Mouse (Mus musculus) monocyte, adult 2 months (primary cell): Measurements from ENCODE around the gene Slc24a1.

Experiments used
- DNase-seq, 2 experiments: peaks; one replicate each; pipeline ENCODE4 v3.0.0; 2022; ENCODE audit warnings: low spot score in 2 of 2, low read depth in 1 of 2

The Slc24a1 gene

DNA sequence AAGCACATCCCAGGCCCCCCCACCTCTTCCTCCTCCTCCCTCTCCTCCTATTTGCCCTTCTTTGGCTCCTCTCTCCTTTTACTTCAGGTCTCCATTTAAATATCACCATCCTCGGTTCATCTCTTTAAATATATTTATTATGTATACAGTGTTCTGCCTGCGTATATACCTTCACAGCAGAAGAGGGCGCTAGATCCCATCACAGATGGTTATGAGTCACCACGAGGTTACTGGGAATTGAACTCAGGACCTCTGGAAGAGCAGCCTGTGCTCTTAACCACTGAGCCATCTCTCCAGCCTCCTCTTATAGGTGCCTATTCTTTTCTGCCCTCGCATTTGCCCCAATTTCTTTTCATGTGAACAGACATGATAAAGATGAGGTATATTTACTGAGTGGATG is 13.9 kb downstream of the Slc24a1 start:
- DNase-seq, result no peak

DNA sequence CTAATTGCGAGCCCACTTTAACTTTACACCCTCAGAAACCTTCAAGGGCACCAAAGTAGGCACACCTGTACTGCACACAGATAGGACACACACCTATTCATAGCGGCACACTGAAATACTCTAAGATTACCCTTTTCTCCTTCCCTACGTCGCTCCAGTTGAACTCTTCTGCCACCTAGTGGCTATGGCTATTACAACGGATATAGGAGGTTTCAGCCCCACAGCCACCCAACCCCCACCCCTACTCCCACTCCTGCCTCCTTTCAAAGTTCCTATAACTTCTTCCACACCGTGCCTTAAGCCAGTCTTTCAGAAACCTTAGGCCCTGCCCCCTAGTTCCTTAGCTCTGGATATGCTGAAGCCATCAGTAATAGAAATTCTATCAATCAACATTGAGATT is 14.9 kb downstream of the Slc24a1 start:
- DNase-seq, result peak in 1 of 2 experiments; percentile 23

DNA sequence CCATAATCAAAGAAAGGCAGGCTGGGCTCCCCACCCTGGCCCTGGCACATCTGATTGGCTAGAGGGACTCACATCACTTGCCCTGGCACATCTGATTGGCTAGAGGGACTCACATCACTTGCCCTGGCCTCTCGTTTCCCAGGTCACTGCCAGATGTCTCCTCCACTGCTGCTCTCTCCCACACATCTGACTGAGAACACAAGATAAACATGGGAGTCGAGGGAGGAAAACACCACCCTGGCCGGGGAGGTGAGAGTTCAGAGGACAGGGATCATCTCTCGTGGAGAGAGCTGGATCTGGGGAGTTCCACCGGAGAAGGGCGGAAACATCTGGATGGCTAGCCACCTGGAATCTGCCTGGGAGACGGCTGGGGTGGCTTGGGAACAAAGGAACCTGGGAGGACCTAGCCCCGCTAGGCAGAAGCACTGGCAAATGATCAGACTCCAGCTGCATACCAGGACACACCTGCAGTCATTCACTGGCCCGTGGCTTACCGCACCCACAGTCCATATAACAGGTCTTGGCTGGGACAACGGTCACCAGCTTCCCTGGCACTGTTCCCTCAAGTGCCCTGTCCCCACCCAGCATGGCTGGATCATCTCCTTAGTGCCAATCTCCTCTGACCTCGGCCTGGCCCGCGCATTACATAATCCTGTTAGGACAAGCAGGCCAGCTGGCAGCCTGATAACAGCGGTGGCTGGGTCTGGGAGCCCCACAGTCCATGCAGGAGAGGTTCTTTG is 17.2 kb downstream of the Slc24a1 start:
- no peak for DNase-seq

DNA sequence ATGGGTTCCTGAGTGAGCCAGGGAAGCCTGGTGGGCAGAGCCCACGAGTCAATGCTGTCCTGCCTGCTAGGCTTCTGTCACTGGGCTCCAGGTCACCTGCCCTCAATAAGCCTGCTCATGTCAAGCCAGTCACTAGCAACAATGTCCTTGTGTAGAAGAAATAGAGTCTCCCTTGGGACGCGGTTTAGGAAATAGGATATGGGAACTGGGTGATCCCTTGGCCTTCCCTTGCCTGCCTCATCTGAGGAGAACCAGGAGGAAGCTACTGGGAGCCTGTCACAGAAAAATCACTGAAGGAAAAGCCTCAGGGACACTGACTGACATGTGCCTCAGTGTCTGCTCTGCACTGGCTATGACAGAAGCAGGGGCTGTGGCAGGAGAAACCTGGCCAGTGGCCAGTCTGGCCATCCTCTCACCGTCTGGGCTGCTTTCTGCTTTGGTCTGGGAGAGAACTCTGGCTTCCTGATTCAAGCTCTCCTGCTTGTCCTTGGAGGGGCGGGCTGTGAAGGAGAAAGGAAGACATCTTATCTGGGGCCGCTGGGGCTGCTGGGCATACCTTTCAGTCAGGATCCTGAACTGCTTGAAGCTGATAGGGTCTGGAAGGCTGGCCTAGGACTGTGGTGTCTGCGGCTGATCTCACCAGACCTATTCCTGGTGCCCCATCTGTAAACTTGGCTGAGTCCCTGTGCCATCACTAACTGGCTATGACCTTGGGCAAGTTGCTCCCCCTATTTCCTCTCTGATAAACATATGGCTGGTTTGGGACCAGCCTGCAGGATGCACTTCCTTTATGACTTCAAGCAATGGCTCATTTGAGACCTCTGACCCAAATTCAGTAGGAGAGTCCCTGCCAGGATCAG is 19.4 kb downstream of the Slc24a1 start:
- DNase-seq, result no peak

DNA sequence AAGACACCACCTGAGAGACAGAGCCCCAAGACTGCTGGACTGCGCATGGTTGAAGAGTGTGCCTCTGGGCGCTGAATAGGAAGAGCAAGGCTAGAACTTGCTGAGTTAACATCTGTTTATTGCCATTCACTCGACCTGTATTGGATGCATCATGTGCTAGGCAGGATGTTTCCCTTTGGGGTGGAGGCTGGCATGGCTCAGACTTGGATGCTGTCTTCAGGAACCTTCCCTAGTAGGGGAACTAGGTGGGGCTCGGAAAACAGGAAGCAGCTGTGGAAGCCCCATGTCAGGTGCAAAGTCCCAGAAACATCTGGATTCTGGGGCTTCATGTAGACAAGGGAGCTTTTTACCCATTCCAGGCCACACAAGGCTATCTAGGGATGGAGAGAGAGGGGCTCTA is 21.2 kb downstream of the Slc24a1 start:
- DNase-seq, result no peak

DNA sequence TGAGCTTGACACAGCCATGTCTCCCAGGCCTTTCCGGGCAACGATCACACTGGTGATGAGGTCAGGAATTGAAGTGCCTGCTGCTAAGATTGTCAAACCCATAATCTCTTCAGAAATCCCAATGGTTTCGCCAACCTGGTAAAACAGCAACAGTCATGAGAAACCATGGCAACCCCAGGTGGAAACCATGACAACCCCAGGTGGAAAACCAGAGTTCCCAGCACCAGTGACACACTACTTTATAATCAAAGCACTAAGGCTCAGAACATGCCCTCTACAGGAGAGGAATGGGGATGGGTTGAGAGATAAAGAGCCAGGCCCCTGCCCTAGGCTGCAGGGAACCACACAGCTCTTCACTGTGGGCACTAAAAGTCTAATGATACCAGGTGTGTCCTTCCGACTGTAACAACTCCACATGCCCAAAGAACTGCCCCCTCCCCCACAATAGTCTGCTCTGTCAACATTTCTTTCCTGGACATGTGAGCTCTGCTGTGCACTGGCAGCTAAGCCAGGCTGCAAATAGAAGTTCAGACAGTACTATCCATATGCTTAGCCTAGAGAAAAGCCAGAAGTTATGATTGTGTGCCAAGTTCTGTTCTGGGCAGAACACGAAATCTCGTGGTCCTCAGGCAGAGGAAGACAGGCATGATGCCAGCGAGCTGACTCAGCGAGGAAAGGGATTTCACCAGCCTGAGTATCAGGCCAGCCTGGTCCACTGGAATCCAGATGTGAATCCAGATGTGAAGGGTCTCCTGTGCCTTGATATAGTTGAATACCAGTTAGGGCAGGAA is 25.0 kb downstream of the Slc24a1 start:
- no peak for DNase-seq

DNA sequence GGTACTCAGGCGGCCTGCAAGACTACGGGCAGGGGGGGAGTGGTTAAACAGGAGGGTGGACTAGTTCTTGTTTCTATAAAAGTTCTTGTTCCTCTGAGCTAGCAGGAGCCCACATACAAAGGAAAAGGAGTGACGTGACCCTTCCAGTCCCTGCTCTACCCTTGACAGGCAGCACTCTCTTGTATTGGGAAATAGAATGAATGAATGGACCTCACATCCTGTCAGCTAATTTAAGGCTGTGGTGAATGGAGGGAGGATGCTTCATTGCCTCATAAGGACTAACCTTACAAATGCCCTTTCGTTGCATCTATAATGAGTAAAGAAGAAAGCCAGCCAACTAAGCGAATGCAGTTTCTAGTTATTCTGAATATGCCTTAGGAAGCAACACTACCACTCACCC is 25.6 kb downstream of the Slc24a1 start:
- DNase-seq, result peak; percentile 6 to 30

DNA sequence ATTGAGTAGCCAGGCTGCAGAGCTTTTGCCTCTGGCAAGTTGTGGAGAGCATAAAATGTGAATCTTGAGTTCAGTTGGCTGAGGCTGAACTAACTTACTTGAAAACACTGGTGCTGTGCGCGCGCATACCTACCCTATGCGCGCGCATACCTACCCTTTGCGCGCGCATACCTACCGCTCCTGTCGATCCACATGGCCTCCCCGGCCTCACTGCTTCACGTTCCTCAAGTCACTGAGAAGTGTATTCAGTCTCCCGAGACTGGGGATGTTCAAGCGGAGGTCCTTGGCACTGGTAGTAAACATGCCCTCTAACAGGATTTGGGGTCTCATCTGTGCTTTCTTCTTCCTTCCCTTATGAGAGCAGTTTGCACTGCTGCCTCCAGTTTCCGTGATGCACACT is 32.8 kb downstream of the Slc24a1 start:
- DNase-seq, result no peak

DNA sequence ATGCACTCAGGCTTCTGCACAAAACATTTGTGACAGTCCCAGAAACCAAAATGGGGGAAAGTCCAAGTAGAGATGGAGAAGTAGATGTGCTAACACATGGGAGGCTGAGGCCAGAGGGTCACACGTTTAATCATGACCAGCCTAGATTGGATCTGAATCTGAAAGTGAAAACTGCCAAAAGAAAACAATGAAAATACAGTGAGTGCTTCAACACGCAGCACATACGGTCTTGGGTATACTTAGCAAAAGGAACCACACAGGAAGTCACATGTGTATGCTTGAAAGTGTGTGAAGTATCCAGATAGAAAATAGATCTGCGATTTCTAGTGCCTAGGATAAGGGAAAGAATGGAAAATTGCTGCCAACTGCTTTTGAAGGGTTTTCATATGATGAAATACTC is 36.8 kb downstream of the Slc24a1 start:
- DNase-seq, result no peak

DNA sequence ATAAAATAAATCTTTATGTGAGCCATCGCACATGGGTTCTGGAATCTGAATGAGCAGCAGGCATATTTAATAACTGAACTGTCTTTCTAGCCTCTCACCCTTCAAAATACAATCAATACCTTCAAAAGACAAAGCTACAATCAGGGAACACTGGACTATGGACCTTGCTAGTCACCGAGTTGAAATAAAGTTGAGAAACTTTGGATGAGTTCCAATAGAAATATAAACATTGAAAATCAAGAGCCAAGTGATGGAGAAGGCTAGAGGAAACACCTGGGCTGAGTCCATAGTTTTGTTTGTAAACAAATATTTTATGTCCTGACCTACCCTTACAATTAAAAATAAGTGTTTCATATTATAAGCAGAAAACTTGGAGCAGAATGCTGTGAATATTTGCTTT is 37.4 kb downstream of the Slc24a1 start:
- no peak for DNase-seq

DNA sequence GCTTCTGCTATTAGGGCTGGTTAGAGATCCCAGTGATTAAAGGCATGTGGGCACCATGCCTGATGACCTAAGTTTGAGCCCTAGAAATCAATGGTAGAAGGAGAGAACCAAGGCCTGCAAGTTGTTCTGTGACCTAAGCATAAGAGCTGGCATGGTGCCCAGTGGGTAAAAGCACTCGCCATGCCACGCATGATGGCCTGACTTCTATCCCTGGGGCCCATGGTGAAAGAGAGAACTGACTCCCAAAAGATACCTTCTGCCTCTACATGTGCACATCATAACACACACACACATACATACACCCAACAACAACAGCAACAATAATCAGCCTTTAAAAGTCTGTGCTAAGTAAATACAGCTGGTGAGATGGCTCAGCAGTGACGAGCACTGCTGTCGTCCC is 38.0 kb downstream of the Slc24a1 start:
- DNase-seq, result no peak

DNA sequence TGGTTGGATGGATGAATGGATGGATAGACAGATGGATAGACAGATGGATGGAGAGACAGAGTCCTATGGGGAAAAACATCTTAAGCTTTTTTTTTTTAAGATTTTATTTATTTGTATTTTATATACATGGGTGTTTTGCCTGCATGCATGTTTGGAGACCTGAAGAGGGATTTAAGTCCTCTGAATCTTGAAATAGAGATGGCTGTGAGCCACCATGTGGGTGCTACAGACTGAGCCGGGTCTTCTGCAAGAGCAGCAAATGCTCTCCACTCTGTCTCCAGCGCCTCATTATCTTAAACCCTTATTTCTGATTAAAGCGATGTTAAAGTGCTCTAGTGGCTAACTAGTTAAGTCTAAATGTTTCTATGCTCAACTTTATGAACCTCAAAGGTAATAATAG is 44.0 kb downstream of the Slc24a1 start:
- no peak for DNase-seq

DNA sequence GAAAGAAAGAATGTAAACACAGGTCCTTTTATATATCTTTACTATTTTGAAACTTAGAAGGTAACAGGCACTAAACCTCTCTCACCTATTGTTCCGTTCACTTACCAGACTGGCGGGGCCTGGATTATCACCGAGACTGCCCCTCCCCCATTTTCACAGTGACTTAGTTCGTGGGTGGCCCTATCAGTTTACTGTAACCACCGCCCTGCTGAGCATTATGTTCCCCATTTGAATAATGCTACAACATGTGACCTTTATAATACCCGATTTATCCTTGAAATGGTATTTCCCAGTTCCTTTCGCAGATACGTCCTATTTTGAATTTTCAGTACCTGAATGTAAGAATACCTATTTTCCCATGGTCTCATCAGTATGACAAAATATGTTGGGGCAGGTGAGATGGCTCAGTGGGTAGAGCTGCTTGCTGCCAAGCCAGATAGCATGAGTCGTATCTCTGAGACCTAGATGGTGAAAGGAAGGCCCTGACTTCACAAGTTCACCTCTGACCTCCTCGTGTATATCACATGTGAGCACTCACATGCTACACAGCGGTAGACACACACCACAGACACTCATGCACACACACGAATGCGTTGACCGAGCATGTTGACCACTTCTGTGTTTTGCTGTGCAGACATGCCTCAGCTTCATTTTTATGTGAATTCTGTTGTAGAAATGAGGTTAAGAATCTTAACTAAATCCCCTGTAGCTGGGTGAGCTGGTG is 46.3 kb downstream of the Slc24a1 start:
- DNase-seq, result no peak

DNA sequence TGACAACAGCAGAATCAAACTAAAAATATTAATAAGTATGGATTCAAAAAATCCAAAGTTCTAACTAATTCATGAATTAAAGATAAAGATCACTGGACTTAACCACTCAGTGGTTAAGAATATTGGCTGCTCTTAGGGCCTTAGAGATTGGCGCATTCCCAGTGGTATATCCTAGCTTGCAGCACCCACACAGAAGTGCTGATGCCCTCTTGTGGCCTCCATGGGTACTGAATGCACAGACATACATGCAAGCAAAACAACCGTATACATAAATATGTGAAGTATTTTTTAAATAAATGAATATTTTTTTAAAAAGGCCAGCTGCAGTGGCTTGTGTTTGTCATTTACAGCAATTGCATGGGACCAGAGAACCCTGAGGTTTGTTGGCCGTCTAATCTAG is 48.0 kb downstream of the Slc24a1 start:
- peak in 1 of 2 experiments; percentile 32 for DNase-seq

DNA sequence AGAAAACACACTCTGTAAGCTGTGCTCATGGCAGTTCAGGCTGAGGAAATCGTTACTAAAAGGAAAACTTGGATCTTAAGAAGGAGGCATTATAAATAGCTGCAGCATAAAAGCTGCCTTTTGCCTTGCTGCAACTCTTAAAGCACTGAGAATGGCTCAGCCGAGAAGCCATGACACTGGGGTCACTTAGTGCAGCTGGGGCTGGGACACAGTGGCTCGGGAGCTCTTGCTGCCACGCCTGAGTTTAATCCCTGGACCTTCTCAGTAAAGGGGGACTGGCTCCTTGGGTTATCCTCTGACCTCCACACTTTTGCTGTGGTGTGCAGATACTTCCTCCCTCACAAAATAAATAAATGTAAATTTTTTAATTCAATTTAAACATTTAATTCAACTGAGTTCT is 48.5 kb downstream of the Slc24a1 start:
- DNase-seq, result no peak

DNA sequence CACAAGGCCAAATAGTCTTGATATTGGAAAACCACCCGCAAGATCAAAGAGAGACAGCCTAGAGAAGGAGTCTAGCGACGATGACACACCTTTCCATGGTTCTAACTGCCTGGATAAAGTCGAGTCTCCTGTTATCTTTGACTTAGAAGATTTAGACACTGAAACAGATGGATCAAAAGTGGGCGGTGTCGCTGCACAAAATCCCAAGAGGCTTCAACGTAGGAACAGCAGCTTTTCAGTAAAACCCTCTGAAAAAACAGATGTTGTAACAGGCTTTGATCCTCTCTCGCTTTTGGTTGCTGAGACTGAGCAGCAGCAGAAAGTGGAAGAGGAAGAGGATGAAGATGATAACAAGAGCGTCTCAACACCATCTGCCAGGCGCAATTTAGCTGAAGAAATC is 54.8 kb downstream of the Slc24a1 start:
- DNase-seq, result no peak

DNA sequence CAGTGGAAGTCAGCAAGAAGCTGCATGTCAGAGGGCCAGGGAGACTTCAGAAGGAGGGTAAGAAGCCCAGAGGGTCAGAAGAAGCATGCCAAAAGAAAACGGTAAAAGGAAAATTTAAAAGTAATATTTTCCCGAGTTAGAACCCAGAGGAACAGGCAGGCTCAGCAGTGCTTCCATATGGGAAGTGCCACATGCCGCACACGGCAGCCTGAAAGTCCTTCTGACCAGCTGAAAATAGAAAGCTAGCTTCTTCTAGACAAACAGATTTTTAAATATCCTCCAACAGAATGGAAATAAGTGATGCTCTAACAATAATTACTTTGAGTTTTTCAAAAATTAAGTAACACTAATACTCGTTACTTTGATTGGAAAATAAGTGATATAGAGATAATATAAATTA is 65.4 kb downstream of the Slc24a1 start:
- DNase-seq, result no peak
